Mouse (Mus musculus) forebrain, embryonic 13.5 days (tissue): ENCODE data around the gene Zfp619. TPM values are rescaled to one million over a fixed set of nuclear protein-coding genes. Genes with fewer than 3 reads are reported as not detected.

Source experiments
- polyA plus RNA-seq: library from polyadenylated mRNA; unstranded; fragments of >200 nt; fragmentation: Nextera tagmentation; extraction: Ambion mirVana; gene quantifications from 2 replicates; pipeline ENCODE4 v1.2.1, GENCODE M21; 2015

Zfp619 gene
- polyA plus RNA-seq, 1 experiment from 2014 or later = 2.7 TPM

Other genes starting within 250 kb of the Zfp619 start
- not detected in 2 replicates for gene Gm5114, start 104.6 kb upstream of the Zfp619 start, polyA plus RNA-seq